Mouse (Mus musculus) MEL (cell line): ENCODE data around the gene Cyp17a1. TPM values are rescaled to one million over a fixed set of nuclear protein-coding genes. Genes with fewer than 3 reads are reported as not detected.

Experiments used
- DNase-seq: peaks from one replicate; pipeline ENCODE4 v3.0.0; 2011; ENCODE audit warnings: low read depth, low spot score
- H3K27ac ChIP-seq: 2 replicates; pipeline ENCODE4 v1.5.1; 2012; ENCODE audit warnings: low read depth, mild to moderate bottlenecking, control low read depth, low read length, moderate library complexity; ENCODE audit not compliant: control insufficient read depth
- H3K27me3 ChIP-seq, 2 experiments: fragments of 150-350 bp in 1 of 2; sonication (generic) in 1 of 2; 2 replicates each; pipeline ENCODE4 v1.6.1; 2012; ENCODE audit warnings: low read length in 2 of 2, mild to moderate bottlenecking in 2 of 2, improper control_type of control experiment in 1 of 2, moderate library complexity in 1 of 2; ENCODE audit not compliant: insufficient read depth in 2 of 2, control insufficient read depth in 1 of 2
- H3K36me3 ChIP-seq, 2 experiments: 2 replicates each; pipeline ENCODE4 v1.6.1; 2012 to 2014; ENCODE audit warnings: low read length in 2 of 2, improper control_type of control experiment in 1 of 2, inconsistent platforms in 1 of 2, mild to moderate bottlenecking in 1 of 2; ENCODE audit not compliant: insufficient read depth in 2 of 2, control insufficient read depth in 1 of 2
- H3K4me1 ChIP-seq, 2 experiments: fragments of 150-350 bp in 1 of 2; sonication (generic) in 1 of 2; 2 replicates each; pipeline ENCODE4 v1.6.1; 2012; ENCODE audit warnings: low read length in 2 of 2, improper control_type of control experiment in 1 of 2, mild to moderate bottlenecking in 1 of 2; ENCODE audit not compliant: insufficient read depth in 2 of 2, control insufficient read depth in 1 of 2
- H3K4me3 ChIP-seq, 2 experiments: fragments of 150-350 bp in 1 of 2; sonication (generic) in 1 of 2; 2 replicates each; pipeline ENCODE4 v1.5.1; 2012; ENCODE audit warnings: low read depth in 2 of 2, low read length in 2 of 2, mild to moderate bottlenecking in 2 of 2, moderate library complexity in 2 of 2, control low read depth in 1 of 2, improper control_type of control experiment in 1 of 2; ENCODE audit not compliant: control insufficient read depth in 1 of 2, insufficient read depth in 1 of 2
- H3K79me2 ChIP-seq: 2 replicates; pipeline ENCODE4 v1.6.1; 2012; ENCODE audit warnings: mild to moderate bottlenecking, low read length, moderate library complexity; ENCODE audit not compliant: control insufficient read depth, poor library complexity, insufficient read depth
- H3K9ac ChIP-seq: 2 replicates; pipeline ENCODE4 v1.6.1; 2012; ENCODE audit warnings: low read depth, mild to moderate bottlenecking, control low read depth, low read length, moderate library complexity; ENCODE audit not compliant: control insufficient read depth, poor library complexity, severe bottlenecking
- H3K9me3 ChIP-seq: fragments of 150-350 bp; sonication (generic); replicated peaks from 2 replicates; pipeline ENCODE4 v1.6.1; 2012; ENCODE audit warnings: mild to moderate bottlenecking, low read length, improper control_type of control experiment, moderate library complexity; ENCODE audit not compliant: insufficient read depth
- BHLHE40 ChIP-seq: IDR thresholded peaks from 2 replicates; pipeline ENCODE4 v1.6.1; 2012; ENCODE audit warnings: low read depth, mild to moderate bottlenecking, inconsistent platforms, low read length, improper control_type of control experiment, borderline replicate concordance
- CHD2 ChIP-seq: IDR thresholded peaks from 2 replicates; pipeline ENCODE4 v1.6.1; 2011; ENCODE audit warnings: low read length, improper control_type of control experiment
- ETS1 ChIP-seq: IDR thresholded peaks from 2 replicates; pipeline ENCODE4 v1.6.1; 2012; ENCODE audit warnings: low read depth, mild to moderate bottlenecking, inconsistent platforms, low read length, improper control_type of control experiment, moderate library complexity
- GATA1 ChIP-seq: IDR thresholded peaks from 2 replicates; pipeline ENCODE4 v1.6.1; 2011; ENCODE audit warnings: low read depth, low read length, improper control_type of control experiment
- JUND ChIP-seq: IDR thresholded peaks from 2 replicates; pipeline ENCODE4 v1.6.1; 2011; ENCODE audit warnings: low read depth, mild to moderate bottlenecking, improper control_type of control experiment, low read length
- MAFK ChIP-seq: IDR thresholded peaks from 2 replicates; pipeline ENCODE4 v1.6.1; 2011; ENCODE audit warnings: low read depth, mild to moderate bottlenecking, low read length, improper control_type of control experiment, borderline replicate concordance
- MAX ChIP-seq: IDR thresholded peaks from 2 replicates; pipeline ENCODE4 v1.6.1; 2011; ENCODE audit warnings: low read length, improper control_type of control experiment
- MEF2A ChIP-seq: IDR thresholded peaks from 2 replicates; pipeline ENCODE4 v1.6.1; 2014; ENCODE audit warnings: low read depth, mild to moderate bottlenecking, inconsistent platforms, low read length, improper control_type of control experiment; ENCODE audit not compliant: poor library complexity, insufficient replicate concordance, severe bottlenecking; ENCODE audit errors: extremely low read depth
- MXI1 ChIP-seq: IDR thresholded peaks from 2 replicates; pipeline ENCODE4 v1.6.1; 2011; ENCODE audit warnings: mild to moderate bottlenecking, low read depth, low read length, improper control_type of control experiment
- MYB ChIP-seq: IDR thresholded peaks from 2 replicates; pipeline ENCODE4 v1.6.1; 2011; ENCODE audit warnings: mild to moderate bottlenecking, low read depth, low read length, improper control_type of control experiment
- NRF1 ChIP-seq: IDR thresholded peaks from 2 replicates; pipeline ENCODE4 v1.6.1; 2014; ENCODE audit warnings: low read depth, mild to moderate bottlenecking, inconsistent platforms, low read length, improper control_type of control experiment, moderate library complexity; ENCODE audit not compliant: poor library complexity, insufficient read depth, severe bottlenecking
- POLR2A ChIP-seq, 2 experiments: IDR thresholded peaks; 2 replicates each; pipeline ENCODE4 v1.6.1; 2011 to 2012; ENCODE audit warnings: low read length in 2 of 2, mild to moderate bottlenecking in 2 of 2, control low read depth in 1 of 2, improper control_type of control experiment in 1 of 2, low read depth in 1 of 2, moderate library complexity in 1 of 2; ENCODE audit not compliant: control insufficient read depth in 1 of 2, insufficient read depth in 1 of 2, poor library complexity in 1 of 2
- POLR2AphosphoS2 ChIP-seq: IDR thresholded peaks from 2 replicates; pipeline ENCODE4 v1.6.1; 2011; ENCODE audit warnings: low read length, improper control_type of control experiment
- POLR2AphosphoS5 ChIP-seq: IDR thresholded peaks from 2 replicates; pipeline ENCODE4 v1.6.1; 2012; ENCODE audit warnings: low read depth, borderline replicate concordance, mild to moderate bottlenecking, inconsistent platforms, low read length, moderate library complexity, mixed read lengths
- SMC3 ChIP-seq: IDR thresholded peaks from 2 replicates; pipeline ENCODE4 v1.6.1; 2011; ENCODE audit warnings: low read depth, low read length, improper control_type of control experiment
- TCF12 ChIP-seq: IDR thresholded peaks from 2 replicates; pipeline ENCODE4 v1.6.1; 2014; ENCODE audit warnings: low read depth, mild to moderate bottlenecking, inconsistent platforms, low read length, improper control_type of control experiment, moderate library complexity
- USF1 ChIP-seq: IDR thresholded peaks from 2 replicates; pipeline ENCODE4 v1.6.1; 2014; ENCODE audit warnings: low read depth, mild to moderate bottlenecking, inconsistent platforms, low read length, improper control_type of control experiment, moderate library complexity
- USF2 ChIP-seq, 2 experiments: IDR thresholded peaks; 2 replicates each; pipeline ENCODE4 v1.6.1; 2011 to 2012; ENCODE audit warnings: improper control_type of control experiment in 2 of 2, low read length in 2 of 2, borderline replicate concordance in 1 of 2, inconsistent platforms in 1 of 2, low read depth in 1 of 2, mild to moderate bottlenecking in 1 of 2; ENCODE audit not compliant: insufficient read depth in 1 of 2
- ZC3H11A ChIP-seq: IDR thresholded peaks from 2 replicates; pipeline ENCODE4 v1.6.1; 2012; ENCODE audit warnings: low read depth, mild to moderate bottlenecking, inconsistent platforms, low read length, improper control_type of control experiment
- ZMIZ1 ChIP-seq: IDR thresholded peaks from 2 replicates; pipeline ENCODE4 v1.6.1; 2012; ENCODE audit warnings: low read depth, mild to moderate bottlenecking, inconsistent platforms, low read length, improper control_type of control experiment, moderate library complexity
- polyA plus RNA-seq, 2 experiments: library from polyadenylated mRNA; stranded (reverse) in 1 of 2; unstranded in 1 of 2; fragments of >175 nt in 1 of 2; fragments of >200 nt in 1 of 2; gene quantifications; 2 replicates each; pipeline versions ENCODE4 v1.2.1 to v1.2.4; 2012; ENCODE audit warnings: low replicate concordance in 2 of 2, low read depth in 1 of 2; ENCODE audit not compliant: insufficient read length in 2 of 2, insufficient read depth in 1 of 2, missing spikeins in 1 of 2
- total RNA-seq: library from RNA; depleted of rRNA; stranded (reverse); fragments of 300-350 nt; gene quantifications from 2 replicates; pipeline ENCODE4 v1.2.3, GENCODE M21; 2012

The Cyp17a1 gene
- total and polyA plus RNA-seq, 3 experiments = not detected

- Histone ChIP-seq H3K27me3 (no peaks in the 10 kb centered on the region), H3K9ac (no peak overlapping the region), H3K9me3 (no peaks in the 10 kb centered on the region), H3K27ac (no peak overlapping the region), H3K4me3 (no peak overlapping the region), H3K4me1 (no peaks in the 10 kb centered on the region), H3K79me2 (no peaks in the 10 kb centered on the region), H3K36me3 (peaks cover 0 to 7% of the 10 kb centered on the region in 2 experiments; a peak in 1 of 4 replicates)
- DNase-seq = no peak
- TF ChIP-seq GATA1 (no peak), USF1 (no peak), ZMIZ1 (no peak), MXI1 (no peak), TCF12 (no peak), MAX (no peak), MAFK (no peak), ETS1 (no peak), POLR2AphosphoS5 (no peak), ZC3H11A (no peak), POLR2AphosphoS2 (no peak), JUND (no peak), NRF1 (no peak), POLR2A (IDR thresholded peaks at IDR 0.05; ENCODE audit: control insufficient read depth in 1 of 2, insufficient read depth in 1 of 2, low read depth in 1 of 2, low read length in 2 of 2, poor library complexity in 1 of 2) (no peak)
Observed at GRCm38 (mm10) chr19:46640780-46641179, 32.2 kb downstream of the Cyp17a1 start.

- Histone ChIP-seq H3K9ac (no peak overlapping the region), H3K79me2 (no peaks in the 10 kb centered on the region), H3K36me3 (peaks cover 0 to 7% of the 10 kb centered on the region in 2 experiments; a peak in 2 of 4 replicates), H3K27ac (no peak overlapping the region), H3K27me3 (no peaks in the 10 kb centered on the region), H3K4me3 (no peak overlapping the region), H3K4me1 (no peaks in the 10 kb centered on the region), H3K9me3 (no peaks in the 10 kb centered on the region)
- no peak for DNase-seq
- TF ChIP-seq CHD2 (no peak), SMC3 (no peak), MEF2A (no peak), USF2 (IDR thresholded peaks at IDR 0.05; ENCODE audit: borderline replicate concordance in 1 of 2, insufficient read depth in 1 of 2, low read depth in 1 of 2, low read length in 2 of 2) (no peak), POLR2A (IDR thresholded peaks at IDR 0.05; ENCODE audit: control insufficient read depth in 1 of 2, insufficient read depth in 1 of 2, low read depth in 1 of 2, low read length in 2 of 2, poor library complexity in 1 of 2) (no peak; a peak in 1 of 4 replicates), BHLHE40 (no peak), MYB (no peak), MAFK (no peak), MAX (no peak), POLR2AphosphoS2 (no peak), JUND (no peak)
Observed at GRCm38 (mm10) chr19:46639496-46639895, 33.5 kb downstream of the Cyp17a1 start.
